In the genomic region with DNA sequence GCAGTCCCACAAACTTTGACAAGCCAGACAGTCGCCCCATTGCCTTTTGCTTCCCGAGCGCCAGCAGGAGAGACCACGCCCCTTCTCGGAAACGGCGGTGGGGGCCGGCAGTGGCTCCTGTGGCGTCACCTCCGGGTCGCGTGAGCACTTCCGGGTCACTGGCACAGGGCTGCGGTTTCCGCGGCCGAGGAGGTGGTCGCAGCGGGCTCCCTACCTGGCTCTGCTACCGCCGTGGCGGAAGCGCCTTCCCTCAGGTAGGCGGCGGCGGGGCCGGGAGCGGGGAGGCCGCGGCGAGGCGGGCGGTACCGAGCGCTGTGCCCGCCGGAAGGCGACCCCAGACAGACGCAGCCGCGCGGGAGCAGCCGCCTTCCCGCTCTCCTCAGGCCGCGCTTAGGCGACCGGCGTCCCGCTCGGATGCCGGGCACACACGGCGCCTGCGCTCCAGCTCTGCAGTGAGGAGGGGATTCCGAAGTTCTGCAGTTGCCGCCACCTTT, we compare ENCODE assay signal across 8 mouse cellular contexts. TPM values are rescaled to one million over a fixed set of nuclear protein-coding genes. Genes with fewer than 3 reads are reported as not detected.
DNase-seq lines count a peak whose midpoint lies in the region; ATAC-seq lines count a peak whose summit lies in the region.

A gene (plus strand): TSS at position 143 of the 494 bp plus-strand sequence.

- peak within 1 kb of the TSS; percentile 63 for H3K4me2 ChIP-seq in hindbrain, embryonic 11.5 days (replicated peaks; ENCODE audit: low read depth, low read length)

- no peaks in the 10 kb centered on the region for H3K27me3 ChIP-seq in hindbrain, embryonic 11.5 days (ENCODE audit: control insufficient read depth, insufficient read depth, low read length)

- under 1% methylated on average over 57 of the region's 57 CpGs for WGBS in hindbrain, embryonic 11.5 days

- peak within 1 kb of the TSS; percentile 85 for H3K27ac ChIP-seq in hindbrain, embryonic 11.5 days (ENCODE audit: low read depth, low read length)

- H3K9ac ChIP-seq in hindbrain, embryonic 11.5 days (ENCODE audit: low read depth, low read length), result peak within 1 kb of the TSS; percentile 90

- peak within 1 kb of the TSS; percentile 93 for H3K4me3 ChIP-seq in hindbrain, embryonic 11.5 days (ENCODE audit: low read depth, low read length)

- ATAC-seq in hindbrain, embryonic 11.5 days (ENCODE audit: low FRiP score), result peak; percentile 97

- H3K4me1 ChIP-seq in hindbrain, embryonic 11.5 days (replicated peaks; ENCODE audit: control insufficient read depth, insufficient read depth, low read length), result peaks cover 3% of the 10 kb centered on the region; the same call in 1 of the 2 replicates

- H3K36me3 ChIP-seq in hindbrain, embryonic 11.5 days (ENCODE audit: control insufficient read depth, insufficient read depth, low read length), result peaks cover 9% of the 10 kb centered on the region; the same call in 1 of the 2 replicates

- peak; percentile 89 for DNase-seq in MN1 (ENCODE audit: low spot score)
- peak; percentile 87 for DNase-seq in cerebellum, adult 9-10 months
- peak; percentile 73 to 93 for DNase-seq in frontal cortex, adult 2 months (ENCODE audit: extremely low spot score in 1 of 2, low spot score in 1 of 2)
- peak; percentile 96 for DNase-seq in hindbrain, embryonic 11.5 days (ENCODE audit: low spot score)
- peak; percentile 93 to 96 for DNase-seq in layer of hippocampus, postnatal 10 days (ENCODE audit: low spot score in 2 of 2)
- peak; percentile 97 for DNase-seq in lung, postnatal 10 days
- DNase-seq in ovary, postnatal 36 days (ENCODE audit: low spot score), result peak; percentile 92
- DNase-seq in thymus, postnatal 25 days, result peak; percentile 95

- H3K9me3 ChIP-seq in hindbrain, embryonic 11.5 days (ENCODE audit: control insufficient read depth, low read length), result no peaks in the 10 kb centered on the region

RNA-seq across cellular contexts. Expression of the gene that starts here (rescaled TPM):
- 72.5 and 78.8 TPM in 2 replicates for polyA plus RNA-seq in frontal cortex, adult 2 months (2012; rRNA removed)
- 199 and 220 TPM in 2 replicates for polyA plus RNA-seq in hindbrain, embryonic 11.5 days (2014; fragmentation: Nextera tagmentation; extraction: Ambion mirVana)
- 10 to 100 TPM; 71.6 to 73.5 TPM for total RNA-seq in layer of hippocampus, postnatal 10 days (2021)

Comparison
In these comparisons a context has a peak if more than half of its experiments do, and no peak if none do; other contexts are left out.
1. Peak in every context shown above with its lines: DNase-seq, ATAC-seq, H3K4me3 ChIP-seq and H3K27ac ChIP-seq.